Mouse (Mus musculus) frontal cortex, postnatal 36 days (tissue): ENCODE results near the gene Olfr1234.

Source experiments
- DNase-seq, 2 experiments: peaks; one replicate each; pipeline ENCODE4 v3.0.0; 2022; ENCODE audit warnings: low spot score in 2 of 2

Olfr1234 gene

DNA sequence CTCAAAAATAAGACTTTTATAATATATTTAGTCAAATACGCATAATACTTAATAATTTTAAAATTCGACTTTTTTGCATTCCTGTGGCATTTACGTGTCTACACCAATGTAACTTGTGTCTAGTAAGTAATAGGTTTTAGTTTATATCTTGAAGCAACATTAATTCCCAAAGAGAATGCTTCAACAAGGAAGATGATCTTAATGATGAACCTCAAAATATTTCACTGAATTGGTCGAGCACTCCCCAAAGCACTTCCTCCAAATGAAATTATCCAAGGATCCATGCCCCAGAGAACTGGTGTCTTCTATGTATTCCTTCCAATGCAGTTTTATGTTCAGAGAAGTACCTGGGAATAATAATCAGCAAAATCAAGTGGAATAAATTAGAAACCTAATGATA is at the start of gene Olfr1234:
TSS of gene Olfr1234 (minus strand) at position 101 of the 400 bp plus-strand sequence.
- no peak for DNase-seq

DNA sequence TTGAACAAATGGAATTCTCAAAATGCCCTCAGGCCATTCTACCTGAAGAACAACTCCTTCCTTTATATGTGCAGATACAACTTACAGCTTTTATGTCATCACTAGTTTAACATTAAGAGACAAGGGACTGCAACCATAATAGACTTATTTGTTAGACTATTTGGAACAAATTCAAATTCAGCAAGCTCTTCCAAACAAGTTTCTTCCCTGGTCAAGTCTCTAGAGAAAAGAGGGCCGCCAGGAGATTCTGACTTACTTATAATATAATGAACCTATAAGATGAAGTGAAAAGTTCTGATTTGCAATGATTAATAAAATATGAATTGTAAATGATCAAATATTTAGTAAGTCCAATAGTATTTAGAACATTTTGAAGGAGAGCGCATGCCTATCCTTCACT is 44.9 kb upstream of the Olfr1234 start, which contains the start of gene Olfr1238:
TSS of gene Olfr1238 (minus strand) at position 101 of the 400 bp plus-strand sequence.
- no peak for DNase-seq

GRCm38 (mm10) chr2:89400882-89401281 is 36.2 kb upstream of the Olfr1234 start:
- no peak for DNase-seq

DNA sequence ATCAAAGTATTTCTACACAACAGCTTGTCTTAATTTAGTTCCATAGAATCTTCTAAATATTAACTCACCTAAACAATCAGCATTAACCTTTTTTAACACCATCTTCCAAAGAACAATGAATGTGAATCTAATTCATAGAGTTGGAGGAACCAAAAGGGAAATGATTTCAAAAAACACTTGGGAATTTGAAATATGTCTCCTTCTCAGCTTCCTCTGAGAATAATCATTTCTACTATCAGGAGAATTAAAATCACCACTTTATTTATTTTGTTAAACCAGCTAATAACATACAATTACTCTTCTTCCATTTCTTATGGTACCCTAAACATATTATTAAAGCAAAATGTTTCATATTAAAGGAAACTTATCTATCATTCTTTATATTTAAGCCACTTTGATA is 22.4 kb downstream of the Olfr1234 start, which contains the start of gene Olfr1233:
TSS of gene Olfr1233 (minus strand) at position 101 of the 400 bp plus-strand sequence.
- DNase-seq = no peak

- no peak for DNase-seq
Observed at GRCm38 (mm10) chr2:89329575-89329974, 35.1 kb downstream of the Olfr1234 start, which contains the start of gene Olfr1232. Gene Olfr1232 (minus strand): TSS chr2:89329675.
